Mouse (Mus musculus) liver, postnatal 0 days (tissue): ENCODE measurements around the gene Gm20481.

Experiments used
- CTCF ChIP-seq: sonication (generic); IDR thresholded peaks from 2 replicates; pipeline ENCODE4 v1.5.1; 2016; ENCODE audit warnings: antibody characterized with exemption, low read depth
- EP300 ChIP-seq: IDR thresholded peaks from 2 replicates; pipeline ENCODE4 v1.6.1; 2016; ENCODE audit warnings: antibody characterized with exemption, low read depth, mild to moderate bottlenecking

DNA sequence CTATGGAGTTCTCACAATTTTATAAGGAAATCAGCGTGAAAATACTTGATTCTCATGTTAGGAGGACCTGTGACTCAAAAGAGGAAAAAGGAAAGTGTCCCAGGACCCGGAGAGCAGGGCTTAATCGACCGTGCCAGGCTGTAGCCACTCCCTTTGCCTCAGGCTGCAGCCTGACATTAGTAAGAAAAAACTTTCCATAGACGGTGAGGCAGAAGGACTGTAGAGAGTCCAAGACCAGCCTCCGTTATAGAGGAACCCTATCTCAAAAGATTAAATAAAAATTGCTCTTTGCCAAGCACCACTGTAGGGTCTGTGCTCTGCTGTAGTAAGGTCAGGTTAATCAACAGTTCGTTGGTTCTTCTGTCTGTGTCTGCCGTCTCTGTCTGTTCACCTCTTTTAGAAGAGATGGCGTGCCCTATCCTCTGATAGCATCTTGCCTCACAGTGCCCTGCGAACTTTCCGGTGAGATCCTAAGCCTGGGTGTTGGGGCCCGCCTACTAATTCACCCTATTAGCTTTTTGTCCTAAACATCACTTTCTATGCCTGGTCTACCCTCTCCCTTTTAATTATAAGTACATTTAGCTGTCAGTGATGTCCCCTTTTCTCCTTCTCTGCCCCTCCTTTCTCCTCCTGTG lies 9.7 kb upstream of the Gm20481 start:
- TF ChIP-seq CTCF, result no peak
- no peak for TF ChIP-seq EP300
